Mouse (Mus musculus) ES-E14 (cell line): ENCODE results near the gene Tmem117.

ENCODE experiments used
- CHD2 ChIP-seq: IDR thresholded peaks from 2 replicates; pipeline ENCODE4 v1.6.1; 2014; ENCODE audit warnings: mild to moderate bottlenecking, low read depth, low read length, inconsistent platforms
- HCFC1 ChIP-seq: IDR thresholded peaks from 2 replicates; pipeline ENCODE4 v1.6.1; 2012; ENCODE audit warnings: low read length, inconsistent platforms, borderline replicate concordance; ENCODE audit not compliant: insufficient read depth
- MAFK ChIP-seq: IDR thresholded peaks from 2 replicates; pipeline ENCODE4 v1.6.1; 2014; ENCODE audit warnings: mild to moderate bottlenecking, low read depth, low read length, inconsistent platforms; ENCODE audit not compliant: insufficient read depth
- ZC3H11A ChIP-seq: IDR thresholded peaks from 2 replicates; pipeline ENCODE4 v1.6.1; 2012; ENCODE audit warnings: low read depth, mild to moderate bottlenecking, inconsistent platforms, low read length, borderline replicate concordance
- ZNF384 ChIP-seq: IDR thresholded peaks from 2 replicates; pipeline ENCODE4 v1.6.1; 2012; ENCODE audit warnings: low read depth, low read length, inconsistent platforms

GRCm38 (mm10) chr15:94649766-94650120 lies 20.7 kb downstream of the Tmem117 start:
- no peak for TF ChIP-seq CHD2
- TF ChIP-seq ZC3H11A, result no peak
- no peak for TF ChIP-seq MAFK
- TF ChIP-seq ZNF384, result no peak
- no peak for TF ChIP-seq HCFC1
